Mouse (Mus musculus) liver, embryonic 11.5 days (tissue): Measurements from ENCODE around the gene BC030500. TPM values are rescaled to one million over a fixed set of nuclear protein-coding genes. Genes with fewer than 3 reads are reported as not detected.

Experiments
- ATAC-seq: fragments of 200-750 bp; cut with Nextera tagmentation; replicated peaks from 2 replicates; pipeline ENCODE4 v1.8.0; 2017; ENCODE audit warnings: moderate number of reproducible peaks, mild to moderate bottlenecking, moderate TSS enrichment, moderate library complexity; ENCODE audit not compliant: low FRiP score
- DNase-seq: peaks from one replicate; pipeline ENCODE4 v3.0.0-alpha.2; 2017; ENCODE audit warnings: low spot score
- H3K27ac ChIP-seq: fragments of 300-500 bp; sonication (generic); 2 replicates; pipeline ENCODE4 v1.5.1; 2014; ENCODE audit warnings: mild to moderate bottlenecking, low read depth, low read length, control low read depth
- H3K27me3 ChIP-seq: fragments of 300-500 bp; sonication (generic); replicated peaks from 2 replicates; pipeline ENCODE4 v1.6.1; 2014; ENCODE audit warnings: low read length, mixed read lengths; ENCODE audit not compliant: control insufficient read depth, insufficient read depth
- H3K36me3 ChIP-seq: fragments of 300-500 bp; sonication (generic); 2 replicates; pipeline ENCODE4 v1.6.1; 2014; ENCODE audit warnings: mild to moderate bottlenecking, low read length, moderate library complexity, mixed read lengths; ENCODE audit not compliant: control insufficient read depth, insufficient read depth
- H3K4me1 ChIP-seq: fragments of 300-500 bp; sonication (generic); replicated peaks from 2 replicates; pipeline ENCODE4 v1.6.1; 2014; ENCODE audit warnings: low read length, mixed read lengths; ENCODE audit not compliant: control insufficient read depth, insufficient read depth
- H3K4me2 ChIP-seq: fragments of 300-500 bp; sonication (generic); 2 replicates; pipeline ENCODE4 v1.6.1; 2014; ENCODE audit warnings: mild to moderate bottlenecking, control low read depth, moderate library complexity
- H3K4me3 ChIP-seq: fragments of 300-500 bp; sonication (generic); 2 replicates; pipeline ENCODE4 v1.5.1; 2014; ENCODE audit warnings: low read depth, low read length, control low read depth
- H3K9ac ChIP-seq: fragments of 300-500 bp; sonication (generic); 2 replicates; pipeline ENCODE4 v1.6.1; 2014; ENCODE audit warnings: low read depth, low read length, control low read depth
- H3K9me3 ChIP-seq: fragments of 300-500 bp; sonication (generic); 2 replicates; pipeline ENCODE4 v1.6.1; 2016; ENCODE audit warnings: low read length, inconsistent platforms, mixed read lengths; ENCODE audit not compliant: control insufficient read depth
- WGBS: fragments of 180-500 bp; shearing (Covaris S2); extraction: QIAGEN DNeasy Blood & Tissue Kit; methylation state at CpG from one replicate; pipeline ENCODE4 v1.1.7; 2014; 5-methylcytosine and 5-hydroxymethylcytosine counted together
- polyA plus RNA-seq: library from polyadenylated mRNA; unstranded; fragments of >200 nt; fragmentation: Nextera tagmentation; extraction: Ambion mirVana; gene quantifications from 2 replicates; pipeline ENCODE4 v1.2.1, GENCODE M21; 2014

Gene BC030500
- polyA plus RNA-seq, 1 experiment from 2014 or later = not detected

DNA sequence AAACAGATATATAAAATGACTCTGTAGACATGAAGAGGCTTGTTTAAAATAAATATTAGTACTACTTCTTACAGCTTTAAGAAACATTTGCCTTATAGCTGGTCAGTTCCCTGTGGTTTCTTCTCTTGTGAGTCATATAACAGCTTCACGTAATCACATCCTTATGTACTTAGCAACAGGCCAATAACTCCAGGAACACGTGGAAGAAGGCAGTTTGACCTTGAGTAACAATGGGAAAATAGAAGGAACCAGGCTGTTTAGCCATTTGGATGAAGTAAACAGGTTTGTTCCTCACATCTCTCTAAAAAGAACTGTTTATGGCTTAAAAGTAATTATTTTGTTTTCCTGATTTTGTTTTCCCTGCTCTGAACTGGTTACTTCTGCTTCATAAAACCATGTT lies 3.6 kb downstream of the BC030500 start:
- Histone ChIP-seq H3K4me1 (no peaks in the 10 kb centered on the region), H3K4me3 (no peak overlapping the region), H3K36me3 (no peaks in the 10 kb centered on the region), H3K9me3 (no peaks in the 10 kb centered on the region), H3K9ac (no peak overlapping the region), H3K4me2 (no peak overlapping the region), H3K27me3 (peaks cover 19% of the 10 kb centered on the region), H3K27ac (no peak overlapping the region)
- DNase-seq = no peak
- no peak for ATAC-seq
- 60% methylated on average over 2 of the region's 2 CpGs for WGBS

DNA sequence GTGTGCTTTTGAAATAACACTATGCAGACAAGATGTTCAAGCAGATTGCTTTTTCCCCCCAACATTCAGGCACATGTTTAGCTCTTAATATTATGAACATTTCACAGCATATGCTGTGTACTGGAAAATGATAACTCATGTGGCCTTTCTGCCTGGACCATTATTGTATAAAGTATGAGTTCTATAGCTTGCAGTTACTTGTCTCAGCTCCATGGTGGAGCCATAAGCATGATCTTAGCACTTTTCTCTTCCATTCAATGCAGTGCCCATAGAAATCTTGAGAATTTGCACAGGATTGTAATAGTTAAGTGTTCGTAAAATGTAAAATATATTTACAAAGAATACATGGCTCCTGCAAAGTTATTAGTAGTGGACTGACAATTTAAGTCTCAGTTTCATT lies 19.5 kb downstream of the BC030500 start:
- no peak overlapping the region for H3K9ac ChIP-seq
- H3K4me1 ChIP-seq = no peaks in the 10 kb centered on the region
- no peak overlapping the region for H3K4me2 ChIP-seq
- no peaks in the 10 kb centered on the region for H3K27me3 ChIP-seq
- DNase-seq (no peak), ATAC-seq (no peak)
- H3K4me3 ChIP-seq = no peak overlapping the region
- no peaks in the 10 kb centered on the region for H3K36me3 ChIP-seq
- WGBS = 83% methylated on average over 1 of the region's 1 CpGs
- H3K27ac ChIP-seq = no peak overlapping the region
- H3K9me3 ChIP-seq = no peaks in the 10 kb centered on the region

DNA sequence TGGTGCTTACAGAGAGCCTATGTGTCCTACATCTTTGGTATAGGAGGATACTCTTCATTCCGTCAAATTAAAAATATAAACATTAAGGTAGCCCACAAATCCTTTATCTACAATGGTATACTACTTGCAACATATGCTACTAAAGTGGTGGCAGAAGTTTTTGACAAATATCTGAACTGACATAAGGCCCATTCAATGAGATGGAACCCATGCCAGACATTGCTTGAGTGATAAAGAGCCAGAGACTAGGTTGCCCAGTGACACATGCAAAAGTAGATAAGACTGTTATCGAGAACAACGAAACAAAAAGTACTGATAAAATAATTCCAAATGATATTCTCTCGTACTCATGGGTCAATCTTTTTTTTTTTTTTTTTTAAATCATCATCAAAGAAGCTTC lies 32.2 kb downstream of the BC030500 start:
- no peak for ATAC-seq
- Histone ChIP-seq H3K36me3 (no peaks in the 10 kb centered on the region), H3K27me3 (no peaks in the 10 kb centered on the region), H3K4me3 (no peak overlapping the region), H3K9me3 (no peaks in the 10 kb centered on the region), H3K27ac (no peak overlapping the region), H3K4me2 (no peak overlapping the region), H3K4me1 (no peaks in the 10 kb centered on the region), H3K9ac (no peak overlapping the region)
- no peak for DNase-seq
- 84% methylated on average over 4 of the region's 4 CpGs for WGBS

DNA sequence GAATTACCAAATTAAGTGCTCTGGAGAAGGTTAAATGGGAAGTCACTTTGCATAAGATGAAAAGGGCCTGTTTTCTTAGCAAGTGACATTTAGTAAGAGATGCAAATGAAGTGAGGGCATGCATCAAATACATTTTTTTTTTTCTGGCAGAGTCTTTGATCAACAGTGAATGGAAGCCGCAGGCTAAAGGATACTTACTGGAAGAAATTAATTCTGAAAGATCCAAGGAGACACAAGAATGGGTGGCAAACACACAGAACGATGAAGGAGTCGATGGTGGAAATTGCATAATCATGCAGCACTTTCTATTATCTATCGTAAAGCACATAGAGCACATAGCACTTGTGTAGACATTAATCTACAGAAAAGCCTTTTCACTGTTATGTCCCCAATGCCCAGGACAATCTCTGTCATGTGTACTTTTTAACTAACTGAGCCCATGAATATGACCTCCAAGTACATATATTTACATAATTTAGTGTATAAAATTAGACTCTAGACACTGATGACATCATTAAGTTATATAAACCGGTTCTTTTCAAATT lies 45.7 kb downstream of the BC030500 start:
- H3K9ac ChIP-seq = no peak overlapping the region
- no peak overlapping the region for H3K4me3 ChIP-seq
- no peaks in the 10 kb centered on the region for H3K27me3 ChIP-seq
- DNase-seq (no peak), ATAC-seq (no peak)
- WGBS = 86% methylated on average over 5 of the region's 5 CpGs
- H3K36me3 ChIP-seq = no peaks in the 10 kb centered on the region
- no peak overlapping the region for H3K4me2 ChIP-seq
- H3K27ac ChIP-seq = no peak overlapping the region
- H3K4me1 ChIP-seq = no peaks in the 10 kb centered on the region
- no peaks in the 10 kb centered on the region for H3K9me3 ChIP-seq

Other genes with a start within 250 kb of the BC030500 start
- gene Galntl6, start 885 bp downstream of the BC030500 start, polyA plus RNA-seq = 0.27 TPM in 2 replicates